Mouse (Mus musculus) hindbrain, embryonic 11.5 days (tissue): ENCODE data around the gene Fbxl4. TPM values are rescaled to one million over a fixed set of nuclear protein-coding genes. Genes with fewer than 3 reads are reported as not detected.

ENCODE experiments used
- ATAC-seq: fragments of 200-750 bp; cut with Nextera tagmentation; 2 replicates; pipeline ENCODE4 v1.8.0; 2017; ENCODE audit warnings: mild to moderate bottlenecking, moderate TSS enrichment, moderate library complexity; ENCODE audit not compliant: low FRiP score
- DNase-seq: peaks from one replicate; pipeline ENCODE4 v3.0.0-alpha.2; 2015; ENCODE audit warnings: low spot score
- H3K27ac ChIP-seq: fragments of 300-500 bp; sonication (generic); 2 replicates; pipeline ENCODE4 v1.5.1; 2014; ENCODE audit warnings: mild to moderate bottlenecking, low read depth, low read length
- H3K27me3 ChIP-seq: fragments of 300-500 bp; sonication (generic); 2 replicates; pipeline ENCODE4 v1.6.1; 2014; ENCODE audit warnings: mild to moderate bottlenecking, low read length, moderate library complexity, mixed read lengths; ENCODE audit not compliant: control insufficient read depth, insufficient read depth
- H3K36me3 ChIP-seq: fragments of 300-500 bp; sonication (generic); 2 replicates; pipeline ENCODE4 v1.6.1; 2014; ENCODE audit warnings: mild to moderate bottlenecking, low read length, moderate library complexity, mixed read lengths; ENCODE audit not compliant: control insufficient read depth, insufficient read depth
- H3K4me1 ChIP-seq: fragments of 300-500 bp; sonication (generic); replicated peaks from 2 replicates; pipeline ENCODE4 v1.6.1; 2014; ENCODE audit warnings: low read length, mixed read lengths; ENCODE audit not compliant: control insufficient read depth, insufficient read depth
- H3K4me2 ChIP-seq: fragments of 300-500 bp; sonication (generic); replicated peaks from 2 replicates; pipeline ENCODE4 v1.6.1; 2014; ENCODE audit warnings: mild to moderate bottlenecking, low read depth, low read length
- H3K4me3 ChIP-seq: fragments of 300-500 bp; sonication (generic); 2 replicates; pipeline ENCODE4 v1.5.1; 2014; ENCODE audit warnings: low read depth, low read length
- H3K9ac ChIP-seq: fragments of 300-500 bp; sonication (generic); 2 replicates; pipeline ENCODE4 v1.6.1; 2014; ENCODE audit warnings: low read depth, low read length
- H3K9me3 ChIP-seq: fragments of 300-500 bp; sonication (generic); 2 replicates; pipeline ENCODE4 v1.6.1; 2016; ENCODE audit warnings: low read length; ENCODE audit not compliant: control insufficient read depth
- WGBS: fragments of 180-500 bp; shearing (Covaris S2); extraction: QIAGEN DNeasy Blood & Tissue Kit; methylation state at CpG from one replicate; pipeline ENCODE4 v1.1.7; 2014; 5-methylcytosine and 5-hydroxymethylcytosine counted together
- polyA plus RNA-seq: library from polyadenylated mRNA; unstranded; fragments of >200 nt; fragmentation: Nextera tagmentation; extraction: Ambion mirVana; gene quantifications from 2 replicates; pipeline ENCODE4 v1.2.1, GENCODE M21; 2014

Fbxl4 gene
- polyA plus RNA-seq, 1 experiment from 2014 or later, result 11.6 TPM

DNA sequence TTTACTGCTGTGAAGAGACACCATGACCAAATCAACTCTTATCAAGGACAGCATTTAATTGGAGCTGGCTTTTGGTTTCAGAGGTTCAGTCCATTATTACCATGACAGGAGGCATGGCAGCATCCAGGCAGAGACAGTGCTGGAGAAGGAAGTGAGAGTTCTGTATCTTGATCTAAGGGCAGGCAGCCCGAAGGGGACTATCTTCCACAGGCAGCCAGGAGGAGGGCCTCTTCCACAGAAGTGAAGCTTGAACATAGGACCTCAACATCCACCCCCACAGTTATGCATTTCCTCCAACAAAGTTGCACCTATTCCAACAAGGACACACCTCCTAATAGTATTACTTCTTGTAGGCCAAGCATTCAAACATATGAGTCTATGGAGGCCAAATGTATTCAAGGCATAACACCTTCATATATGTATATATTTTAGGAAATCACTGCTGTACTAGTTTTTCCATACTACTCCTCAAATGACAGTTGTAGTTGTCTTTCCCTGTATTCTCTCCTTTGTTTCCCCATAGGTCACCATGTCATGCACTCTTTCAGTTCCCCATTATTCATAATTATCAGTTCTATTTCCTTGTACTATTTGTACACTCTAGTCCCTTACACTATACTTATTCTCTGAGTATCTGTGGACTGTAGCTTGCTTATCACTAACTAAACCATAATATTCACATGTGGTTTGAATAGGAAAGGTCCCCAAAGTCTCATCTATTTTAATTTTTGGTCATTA lies 26.4 kb downstream of the Fbxl4 start:
- Histone ChIP-seq H3K27ac (no peak overlapping the region), H3K4me2 (no peak overlapping the region), H3K36me3 (0 out of 2 replicates have a peak, but pooled peaks cover 2% of the 10 kb centered on the region), H3K4me1 (no peaks in the 10 kb centered on the region), H3K9ac (no peak overlapping the region), H3K4me3 (no peak overlapping the region), H3K9me3 (no peaks in the 10 kb centered on the region), H3K27me3 (no peaks in the 10 kb centered on the region)
- ATAC-seq, result no peak
- 100% methylated on average over 1 of the region's 1 CpGs for WGBS
- no peak for DNase-seq

DNA sequence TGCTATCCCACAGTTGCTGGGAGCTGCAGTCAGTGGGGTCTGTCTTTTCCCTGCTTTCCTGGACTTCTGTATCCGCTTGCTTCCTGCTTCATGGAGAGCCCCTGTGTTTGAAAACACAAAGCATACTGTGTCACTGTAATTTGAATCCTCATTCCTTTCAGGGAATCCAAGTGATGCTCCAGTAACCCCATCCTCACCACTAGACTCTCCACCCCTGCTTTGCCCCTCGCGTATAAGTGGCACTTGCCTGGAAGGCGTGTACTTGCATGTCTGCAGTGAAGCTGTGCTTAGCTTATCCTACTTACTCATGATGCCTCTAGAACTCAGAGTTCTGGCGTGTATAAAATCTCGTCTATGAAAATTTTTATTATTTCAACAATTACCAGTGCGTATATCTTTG lies 32.7 kb downstream of the Fbxl4 start:
- no peak for DNase-seq
- 50% methylated on average over 7 of the region's 7 CpGs for WGBS
- peak; percentile 53; the same call in 1 of the 2 replicates for ATAC-seq
- Histone ChIP-seq H3K27ac (no peak overlapping the region), H3K36me3 (0 out of 2 replicates have a peak, but pooled peaks cover 2% of the 10 kb centered on the region), H3K9me3 (no peaks in the 10 kb centered on the region), H3K4me2 (no peak overlapping the region), H3K27me3 (no peaks in the 10 kb centered on the region), H3K4me1 (no peaks in the 10 kb centered on the region), H3K9ac (no peak overlapping the region), H3K4me3 (no peak overlapping the region)

DNA sequence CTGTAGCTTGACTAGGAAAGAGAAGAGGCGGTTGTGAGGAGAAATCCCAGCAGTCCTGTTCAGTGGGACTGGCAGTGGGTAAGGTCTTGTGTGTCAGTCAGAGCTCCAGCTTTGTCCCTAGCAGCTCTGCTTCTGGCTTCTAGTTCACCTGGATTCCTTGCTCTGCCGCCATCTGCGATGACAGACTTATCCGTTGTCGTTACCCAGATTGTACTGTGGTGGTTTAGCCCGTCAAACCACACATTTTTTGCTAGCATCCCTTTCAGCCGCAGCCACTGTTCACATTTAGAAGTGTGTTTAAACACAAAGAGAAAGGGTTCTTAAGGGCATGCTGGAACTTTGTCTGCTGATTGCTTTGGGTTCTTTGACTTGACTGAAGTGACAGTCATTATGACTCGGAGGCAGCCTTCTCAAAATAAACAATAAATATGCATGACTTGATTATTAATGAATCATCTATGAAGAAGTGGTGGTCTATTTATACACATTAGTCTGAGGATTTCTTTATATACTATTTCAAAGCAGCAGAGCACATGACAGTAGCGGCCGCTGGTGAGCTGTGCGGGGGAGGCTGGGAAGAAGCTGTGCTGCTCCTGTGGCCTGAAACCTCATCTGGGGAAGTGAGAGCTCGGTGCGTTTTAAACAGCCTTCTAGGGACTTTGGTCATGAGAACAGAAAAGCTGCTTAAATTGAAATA lies 35.6 kb downstream of the Fbxl4 start:
- H3K4me1 ChIP-seq, result no peaks in the 10 kb centered on the region
- no peak overlapping the region for H3K27ac ChIP-seq
- DNase-seq (no peak), ATAC-seq (peak; percentile 38; the same call in 1 of the 2 replicates)
- no peak overlapping the region for H3K9ac ChIP-seq
- no peak overlapping the region for H3K4me2 ChIP-seq
- no peak overlapping the region for H3K4me3 ChIP-seq
- H3K9me3 ChIP-seq, result no peaks in the 10 kb centered on the region
- H3K27me3 ChIP-seq, result no peaks in the 10 kb centered on the region
- WGBS, result 66% methylated on average over 13 of the region's 13 CpGs
- no peaks in the 10 kb centered on the region for H3K36me3 ChIP-seq

GRCm38 (mm10) chr4:22395404-22395803 lies 38.1 kb downstream of the Fbxl4 start:
- DNase-seq, result no peak
- Histone ChIP-seq H3K27me3 (no peaks in the 10 kb centered on the region), H3K4me1 (no peaks in the 10 kb centered on the region), H3K4me3 (no peak overlapping the region), H3K4me2 (no peak overlapping the region), H3K27ac (no peak overlapping the region), H3K9ac (no peak overlapping the region), H3K9me3 (no peaks in the 10 kb centered on the region), H3K36me3 (no peaks in the 10 kb centered on the region)
- 85% methylated on average over 2 of the region's 2 CpGs for WGBS
- no peak for ATAC-seq

- Histone ChIP-seq H3K9me3 (no peaks in the 10 kb centered on the region), H3K4me2 (no peak overlapping the region), H3K27me3 (no peaks in the 10 kb centered on the region), H3K4me3 (no peak overlapping the region), H3K27ac (no peak overlapping the region), H3K9ac (no peak overlapping the region), H3K36me3 (no peaks in the 10 kb centered on the region), H3K4me1 (no peaks in the 10 kb centered on the region)
- WGBS, result 93% methylated on average over 1 of the region's 1 CpGs
- ATAC-seq (no peak), DNase-seq (no peak)
These were observed 39.2 kb downstream of the Fbxl4 start for GRCm38 (mm10) chr4:22396484-22397000.

DNA sequence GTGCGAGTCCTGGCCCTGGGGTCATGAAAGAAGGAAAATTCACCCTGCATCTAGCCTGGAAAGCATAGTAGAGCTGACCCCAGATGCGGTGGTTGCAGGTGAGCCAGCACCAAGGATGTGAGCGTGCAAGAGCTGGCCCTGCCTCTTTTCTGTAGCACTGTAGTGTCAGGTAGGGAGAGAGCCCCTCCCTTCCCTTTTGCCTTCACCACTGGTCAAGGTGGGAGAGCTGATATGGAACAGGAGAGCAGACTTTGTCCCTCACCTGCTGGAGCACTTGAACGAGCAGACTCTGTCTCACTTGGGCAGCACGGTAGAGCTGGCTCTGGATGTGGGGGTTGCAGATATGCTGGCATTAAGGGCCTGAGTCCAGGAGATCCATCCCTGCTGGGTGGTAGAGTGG lies 39.7 kb downstream of the Fbxl4 start:
- H3K27me3 ChIP-seq, result no peaks in the 10 kb centered on the region
- H3K4me1 ChIP-seq, result no peaks in the 10 kb centered on the region
- H3K4me3 ChIP-seq, result no peak overlapping the region
- no peak for DNase-seq
- H3K9me3 ChIP-seq, result no peaks in the 10 kb centered on the region
- no peak overlapping the region for H3K4me2 ChIP-seq
- ATAC-seq, result 0 out of 2 replicates have a peak, but pooled peaks have one; percentile 17
- H3K36me3 ChIP-seq, result no peaks in the 10 kb centered on the region
- H3K27ac ChIP-seq, result no peak overlapping the region
- no peak overlapping the region for H3K9ac ChIP-seq
- WGBS, result 90% methylated on average over 5 of the region's 5 CpGs

GRCm38 (mm10) chr4:22402032-22402431 lies 44.7 kb downstream of the Fbxl4 start:
- Histone ChIP-seq H3K9me3 (no peaks in the 10 kb centered on the region), H3K36me3 (no peaks in the 10 kb centered on the region), H3K4me2 (no peak overlapping the region), H3K9ac (no peak overlapping the region), H3K4me3 (no peak overlapping the region), H3K27ac (no peak overlapping the region), H3K27me3 (no peaks in the 10 kb centered on the region), H3K4me1 (no peaks in the 10 kb centered on the region)
- 88% methylated on average over 3 of the region's 3 CpGs for WGBS
- ATAC-seq (no peak), DNase-seq (no peak)

- Histone ChIP-seq H3K9me3 (no peaks in the 10 kb centered on the region), H3K9ac (no peak overlapping the region), H3K4me3 (no peak overlapping the region), H3K4me2 (no peak overlapping the region), H3K27me3 (no peaks in the 10 kb centered on the region), H3K4me1 (no peaks in the 10 kb centered on the region), H3K36me3 (no peaks in the 10 kb centered on the region), H3K27ac (no peak overlapping the region)
- DNase-seq, result no peak
- no peak for ATAC-seq
- WGBS, result 96% methylated on average over 10 of the region's 10 CpGs
These were observed 45.6 kb downstream of the Fbxl4 start for GRCm38 (mm10) chr4:22402930-22403329.
